Mouse (Mus musculus) left cerebral cortex, adult 18-20 months (tissue): ENCODE results near the gene Sorbs1. TPM values are rescaled to one million over a fixed set of nuclear protein-coding genes. Genes with fewer than 3 reads are reported as not detected.

ENCODE experiments used
- DNase-seq, 2 experiments: peaks; one replicate each; pipeline ENCODE4 v3.0.0; 2021 to 2022; ENCODE audit warnings: low spot score in 2 of 2, mixed read lengths in 1 of 2
- total RNA-seq, 2 experiments: library from RNA; stranded (reverse); gene quantifications; 2 replicates each; pipeline ENCODE4 v1.2.3; 2021

Gene Sorbs1
- total RNA-seq, 2 experiments from 2014 or later: 144 to 149 TPM

DNA sequence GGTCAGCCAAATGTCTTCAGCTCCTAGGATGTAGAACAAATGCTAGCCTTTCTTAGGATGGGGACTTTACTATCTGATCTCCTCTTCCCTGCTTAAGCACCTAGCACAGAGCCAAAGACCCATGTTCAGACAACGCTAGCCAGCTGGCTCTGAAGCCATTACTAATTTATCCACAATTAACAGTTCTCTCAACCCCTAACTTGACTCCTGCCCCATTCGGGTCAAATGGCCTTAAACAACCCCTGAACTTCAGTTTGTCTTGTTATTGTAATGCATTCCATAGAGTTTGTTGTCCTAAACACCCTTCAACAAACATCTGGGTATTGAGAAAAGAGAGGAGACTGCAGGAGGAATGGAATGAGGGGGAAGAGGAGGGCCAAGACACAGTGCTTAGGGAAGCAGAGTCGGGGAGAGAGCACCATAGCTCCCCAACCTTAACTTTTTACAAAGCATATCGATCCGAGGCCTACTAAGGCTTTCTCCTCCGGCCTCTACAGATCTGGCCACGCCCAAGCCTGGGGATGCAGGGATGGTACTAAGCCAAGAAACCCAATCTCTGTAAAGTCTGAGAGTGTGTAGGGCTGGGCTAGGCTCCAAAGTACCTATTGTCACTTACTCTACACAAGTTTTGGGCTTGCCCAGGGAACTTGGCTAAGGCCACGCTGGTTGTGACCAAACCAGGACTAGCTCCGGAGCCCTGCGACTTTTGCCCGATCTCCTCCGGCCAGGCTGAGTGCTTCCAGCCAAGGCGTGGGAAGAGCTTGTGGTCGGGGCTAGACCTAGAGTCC is 238.0 kb downstream of the Sorbs1 start:
- no peak for DNase-seq

GRCm38 (mm10) chr19:40272674-40273073 is 240.9 kb downstream of the Sorbs1 start:
- DNase-seq: no peak

DNA sequence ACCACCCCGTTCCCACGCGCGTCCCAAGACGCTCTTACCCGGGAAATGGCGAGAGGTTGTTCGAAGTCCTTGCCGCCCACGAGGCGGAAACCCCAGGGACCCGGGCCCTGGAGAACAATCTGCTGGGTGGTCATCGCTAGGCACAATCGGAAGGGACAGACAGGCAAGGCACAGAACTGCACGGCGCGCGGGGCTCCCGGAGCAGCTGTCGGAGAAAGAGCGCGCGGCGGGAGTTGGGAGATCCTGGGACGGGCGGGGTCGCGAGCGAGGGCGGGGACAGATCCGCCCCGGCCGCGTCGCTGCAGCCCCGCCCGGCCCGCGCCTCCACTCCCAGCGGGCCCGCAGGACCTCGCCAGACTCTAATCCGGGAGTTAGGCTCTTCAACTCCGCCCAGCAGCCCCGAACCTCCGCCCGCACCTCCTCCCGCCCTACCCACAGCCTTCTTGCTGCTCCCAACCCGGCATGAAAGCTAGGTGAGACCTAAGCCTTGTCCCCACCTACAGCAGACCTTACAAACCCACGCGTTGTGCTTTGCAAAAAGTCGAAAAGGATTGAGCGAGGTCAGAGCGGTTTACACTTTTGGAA is 242.2 kb downstream of the Sorbs1 start, which contains the start of gene Pdlim1:
Pdlim1 (minus strand) TSS at position 535 of the 585 bp plus-strand sequence.
- DNase-seq: peak; percentile 26 to 28

- peak in 1 of 2 experiments; percentile 9 for DNase-seq
Measured at GRCm38 (mm10) chr19:40270351-40271307, 242.9 kb downstream of the Sorbs1 start.

GRCm38 (mm10) chr19:40269526-40269925 is 244.1 kb downstream of the Sorbs1 start:
- DNase-seq: no peak

DNA sequence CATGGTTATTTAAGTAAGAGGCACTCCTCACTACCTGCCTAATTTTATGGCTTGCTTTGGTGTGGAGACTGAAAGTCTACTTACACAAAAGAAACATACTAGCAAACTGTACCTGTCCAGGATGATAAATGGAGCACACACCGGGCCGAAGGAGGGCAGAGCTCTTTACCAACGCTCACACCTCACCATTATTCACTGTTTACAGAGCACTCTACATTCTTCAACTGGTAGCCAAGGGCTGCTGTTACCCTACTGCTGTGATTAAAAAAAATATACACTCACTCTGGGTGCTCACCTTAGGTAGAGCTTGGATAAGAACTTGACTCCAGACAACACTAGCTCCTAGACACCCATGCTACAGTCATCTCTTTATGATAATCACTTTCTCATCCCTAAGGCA is 245.1 kb downstream of the Sorbs1 start:
- no peak for DNase-seq

GRCm38 (mm10) chr19:40267380-40267779 is 246.2 kb downstream of the Sorbs1 start:
- no peak for DNase-seq

GRCm38 (mm10) chr19:40259485-40259884 is 254.1 kb downstream of the Sorbs1 start:
- DNase-seq: no peak

DNA sequence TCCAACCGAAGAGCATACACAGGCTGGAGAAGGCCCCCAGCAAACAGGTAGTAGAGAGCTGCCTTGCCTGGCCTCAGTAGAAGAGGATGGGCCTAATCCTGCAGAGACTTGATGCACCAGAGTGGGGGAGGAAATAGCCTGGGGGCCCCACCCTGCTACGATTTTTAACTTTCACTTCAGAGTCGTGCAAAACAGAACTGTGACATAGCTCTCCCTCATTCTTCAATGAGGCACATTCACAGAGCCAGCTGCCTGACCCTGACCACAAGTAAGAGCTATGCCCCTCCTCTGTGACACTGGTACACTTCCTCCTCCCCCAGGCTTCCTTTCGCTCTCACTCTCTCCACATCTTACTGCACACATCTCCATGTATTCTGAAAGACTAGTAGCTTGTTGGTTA is 256.2 kb downstream of the Sorbs1 start:
- DNase-seq: no peak

GRCm38 (mm10) chr19:40256376-40257050 is 257.1 kb downstream of the Sorbs1 start:
- no peak for DNase-seq

DNA sequence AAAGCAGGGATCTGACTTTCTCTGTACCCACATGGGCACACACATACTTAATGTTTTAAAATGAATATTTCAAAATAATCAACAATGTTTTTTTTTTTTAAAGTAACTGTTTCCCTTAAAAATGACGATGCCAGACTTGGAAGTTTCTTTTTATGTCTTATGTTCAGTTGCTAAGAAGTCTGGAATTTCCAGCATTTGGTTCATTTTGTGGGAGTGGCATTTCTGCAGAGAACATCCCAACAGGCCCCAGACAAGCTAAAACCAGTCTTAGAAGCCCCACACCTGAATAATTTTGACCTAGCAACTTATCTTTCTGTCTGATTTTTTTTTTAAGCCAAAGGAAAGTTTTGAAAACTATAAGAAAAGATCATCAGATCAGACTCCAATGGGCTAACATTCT is 258.0 kb downstream of the Sorbs1 start:
- no peak for DNase-seq

DNA sequence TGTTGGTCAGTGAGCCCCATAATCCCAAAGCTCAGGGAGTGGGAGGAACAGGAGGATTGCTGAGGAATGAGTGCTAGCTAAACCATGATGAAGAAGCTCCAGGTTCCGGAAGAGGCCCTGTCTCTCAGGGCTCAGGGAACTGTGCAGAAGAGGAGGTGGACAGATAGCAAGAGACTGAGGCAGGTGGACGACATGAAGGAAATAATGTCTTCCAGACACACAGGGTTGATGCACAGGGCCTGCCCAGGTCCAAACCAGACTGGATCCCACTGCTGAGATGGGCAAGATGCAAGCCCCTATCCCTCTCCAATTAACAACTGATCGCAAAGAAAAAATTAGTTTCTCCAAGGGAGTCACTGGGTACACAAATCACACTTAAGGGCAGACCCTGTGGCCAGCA is 258.8 kb downstream of the Sorbs1 start:
- DNase-seq: no peak

DNA sequence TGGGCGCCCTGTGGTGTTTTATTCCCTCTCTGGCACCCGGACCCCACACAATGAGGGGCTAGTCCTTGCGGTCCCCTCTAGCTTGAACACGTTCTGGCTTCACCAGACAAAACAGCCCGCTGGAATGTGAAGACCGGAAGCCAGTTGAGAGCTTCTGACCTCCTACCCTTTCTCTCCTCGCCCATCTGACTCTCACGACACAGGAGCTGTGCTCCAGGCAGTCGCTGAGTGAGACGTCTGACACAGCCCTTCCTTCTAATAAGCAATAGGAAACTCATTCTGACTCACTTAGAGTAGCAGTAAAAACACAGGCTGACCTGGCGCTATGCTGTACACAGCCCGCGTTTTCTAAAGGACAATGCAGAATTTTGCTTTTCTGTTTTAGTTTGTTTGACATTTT is 259.8 kb downstream of the Sorbs1 start:
- no peak for DNase-seq

- DNase-seq: no peak
Measured at GRCm38 (mm10) chr19:40251115-40251514, 262.5 kb downstream of the Sorbs1 start.

- DNase-seq: no peak
Measured at GRCm38 (mm10) chr19:40249352-40249751, 264.2 kb downstream of the Sorbs1 start.

DNA sequence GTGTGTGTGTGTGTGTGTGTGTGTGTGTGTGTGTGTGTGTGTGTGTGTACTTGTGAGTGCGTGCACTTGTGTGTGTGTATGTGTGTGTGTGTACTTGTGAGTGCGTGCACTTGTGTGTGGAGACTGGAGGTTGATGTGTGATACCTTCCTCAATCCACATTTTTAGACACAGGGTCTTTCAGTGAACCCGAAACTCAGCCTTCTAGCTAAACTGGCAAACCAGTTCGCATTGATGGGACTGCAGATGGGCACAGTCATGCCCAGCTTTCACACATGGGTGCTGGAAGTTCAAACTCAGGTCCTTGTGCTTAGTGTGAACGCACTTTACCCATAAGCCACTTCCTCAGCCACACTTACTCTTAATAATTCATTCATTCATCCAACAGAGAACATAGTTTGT is 265.1 kb downstream of the Sorbs1 start:
- DNase-seq: no peak

DNA sequence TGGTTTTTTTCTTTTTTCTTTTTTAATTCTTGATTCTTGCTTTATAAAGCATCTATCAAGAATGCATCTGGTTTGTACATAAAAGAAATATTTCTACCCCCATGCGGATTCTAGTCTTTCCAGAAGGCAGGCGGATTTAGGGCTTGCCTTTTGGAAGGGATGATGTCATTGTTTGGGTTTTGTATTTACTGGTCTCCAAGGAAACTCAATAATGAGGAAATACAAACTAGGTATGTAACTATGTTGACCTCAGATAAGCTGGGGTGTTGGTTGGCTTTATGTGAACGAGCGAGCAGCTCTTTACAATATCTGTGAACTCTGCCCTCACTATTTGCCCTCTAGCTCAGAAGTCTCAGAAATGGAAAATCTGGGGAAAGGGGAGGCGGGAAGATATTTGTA is 266.3 kb downstream of the Sorbs1 start:
- DNase-seq: no peak

DNA sequence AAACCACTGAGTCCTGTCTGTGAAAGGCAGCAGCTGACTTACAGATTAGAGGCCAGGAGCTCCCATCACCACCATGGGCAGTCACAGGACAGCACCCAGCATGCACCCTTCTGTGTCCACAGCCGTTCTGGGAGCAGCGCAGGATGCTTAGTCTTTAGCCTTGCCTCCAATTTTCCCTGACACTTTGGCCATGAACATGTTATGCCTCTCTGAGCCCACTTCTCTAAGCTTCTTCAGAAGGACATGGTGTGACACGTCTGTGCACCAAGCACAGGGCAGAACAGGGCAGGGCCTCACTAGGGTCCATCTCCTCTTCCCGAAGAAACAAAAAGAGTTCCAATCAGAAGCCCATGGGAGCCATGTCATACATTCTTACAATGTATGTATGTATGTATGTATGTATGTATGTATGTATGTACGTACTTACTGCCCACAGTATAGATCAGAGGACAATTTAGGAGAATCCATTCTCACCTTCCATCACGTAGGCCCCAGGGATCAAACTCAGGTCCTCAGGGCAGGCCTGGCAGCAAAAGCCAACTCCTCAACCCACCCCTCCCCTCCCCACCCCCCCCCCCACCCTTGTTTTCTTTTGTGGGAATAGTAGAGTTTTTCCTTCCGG is 266.8 kb downstream of the Sorbs1 start:
- DNase-seq: no peak
